Mouse (Mus musculus) limb, embryonic 12.5 days (tissue): Measurements from ENCODE around the gene Mgat5b. TPM values are rescaled to one million over a fixed set of nuclear protein-coding genes. Genes with fewer than 3 reads are reported as not detected.

Experiments
- ATAC-seq: fragments of 200-750 bp; cut with Nextera tagmentation; 2 replicates; pipeline ENCODE4 v1.8.0; 2017; ENCODE audit warnings: low read depth, moderate TSS enrichment; ENCODE audit not compliant: insufficient number of reproducible peaks, insufficient read depth, low FRiP score, low TSS enrichment
- H3K27ac ChIP-seq: fragments of 300-500 bp; sonication (generic); 2 replicates; pipeline ENCODE4 v1.5.1; 2016; ENCODE audit warnings: mild to moderate bottlenecking, moderate library complexity
- H3K27me3 ChIP-seq: fragments of 300-500 bp; sonication (generic); 2 replicates; pipeline ENCODE4 v1.6.1; 2016; ENCODE audit warnings: mild to moderate bottlenecking, moderate library complexity
- H3K36me3 ChIP-seq: fragments of 300-500 bp; sonication (generic); 2 replicates; pipeline ENCODE4 v1.6.1; 2016; ENCODE audit warnings: mild to moderate bottlenecking, moderate library complexity
- H3K4me1 ChIP-seq: fragments of 300-500 bp; sonication (generic); replicated peaks from 2 replicates; pipeline ENCODE4 v1.6.1; 2016
- H3K4me2 ChIP-seq: fragments of 300-500 bp; sonication (generic); 2 replicates; pipeline ENCODE4 v1.6.1; 2016; ENCODE audit warnings: mild to moderate bottlenecking, moderate library complexity
- H3K4me3 ChIP-seq: fragments of 300-500 bp; sonication (generic); replicated peaks from 2 replicates; pipeline ENCODE4 v1.5.1; 2016; ENCODE audit warnings: mild to moderate bottlenecking
- H3K9ac ChIP-seq: fragments of 300-500 bp; sonication (generic); replicated peaks from 2 replicates; pipeline ENCODE4 v1.6.1; 2016; ENCODE audit warnings: mild to moderate bottlenecking, moderate library complexity
- H3K9me3 ChIP-seq: fragments of 300-500 bp; sonication (generic); 2 replicates; pipeline ENCODE4 v1.6.1; 2016; ENCODE audit warnings: mild to moderate bottlenecking, moderate library complexity
- WGBS: fragments of 180-500 bp; shearing (Covaris S2); methylation state at CpG from one replicate; pipeline ENCODE4 v1.1.7; 2016; 5-methylcytosine and 5-hydroxymethylcytosine counted together
- polyA plus RNA-seq: library from polyadenylated mRNA; unstranded; fragments of >200 nt; fragmentation: Nextera tagmentation; extraction: Ambion mirVana; gene quantifications from 2 replicates; pipeline ENCODE4 v1.2.1, GENCODE M21; 2016

Gene Mgat5b
- polyA plus RNA-seq, 1 experiment from 2014 or later: 2.0 TPM

- H3K27me3 ChIP-seq: peaks cover 69% of the 10 kb centered on the region
- no peaks in the 10 kb centered on the region for H3K9me3 ChIP-seq
- H3K9ac ChIP-seq: no peak overlapping the region
- no peak overlapping the region for H3K4me2 ChIP-seq
- no peak for ATAC-seq
- H3K27ac ChIP-seq: no peak overlapping the region
- no peak overlapping the region for H3K4me3 ChIP-seq
- 48% methylated on average over 7 of the region's 7 CpGs for WGBS
- H3K4me1 ChIP-seq: peaks cover 14% of the 10 kb centered on the region
- H3K36me3 ChIP-seq: no peaks in the 10 kb centered on the region
Observed at GRCm38 (mm10) chr11:116917361-116917760, 1.3 kb upstream of the Mgat5b start.

DNA sequence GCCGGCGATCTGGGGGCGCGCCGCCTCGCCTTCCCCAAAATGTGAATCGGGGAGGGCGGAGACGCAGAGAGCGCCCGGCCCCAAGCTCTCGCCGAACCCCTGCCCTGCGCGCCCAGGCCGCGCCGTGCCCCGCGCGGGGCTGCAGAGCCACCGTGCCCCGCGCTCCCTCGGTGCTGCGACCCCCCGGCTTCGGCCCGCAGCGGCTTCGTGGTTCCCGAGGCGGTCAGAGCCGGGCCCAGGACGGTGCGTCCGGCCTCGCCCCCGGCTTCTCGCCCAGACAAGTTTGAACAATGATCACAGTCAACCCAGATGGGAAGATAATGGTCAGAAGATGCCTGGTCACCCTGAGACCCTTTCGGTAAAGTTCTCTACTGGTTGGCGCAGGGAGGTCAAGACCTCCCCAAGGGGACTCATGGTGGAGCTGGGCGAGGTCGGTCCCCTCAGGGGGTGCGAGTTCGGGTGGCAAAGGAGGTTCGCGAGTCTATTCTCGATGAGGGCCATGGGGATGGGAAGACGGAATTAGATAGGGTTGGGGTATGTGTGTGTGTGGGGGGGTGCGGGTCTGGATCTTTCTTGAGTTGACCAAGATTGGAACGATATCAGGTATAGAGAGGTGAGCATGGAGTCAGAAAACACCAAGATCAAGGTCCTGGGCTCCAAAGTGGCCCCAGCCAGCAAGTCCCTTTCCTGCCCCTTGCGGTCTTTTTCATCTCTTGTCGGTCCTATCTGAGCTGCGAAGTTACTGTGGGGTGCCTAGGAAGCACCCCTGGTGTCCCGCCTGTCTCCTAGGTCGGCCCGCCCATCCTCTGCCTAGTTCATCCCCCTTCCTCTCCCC lies 740 bp downstream of the Mgat5b start:
- Histone ChIP-seq H3K4me1 (peaks cover 9% of the 10 kb centered on the region), H3K9ac (peak overlapping the region; percentile 81), H3K36me3 (no peaks in the 10 kb centered on the region), H3K4me2 (peak overlapping the region; percentile 99), H3K4me3 (peak overlapping the region; percentile 64), H3K9me3 (no peaks in the 10 kb centered on the region), H3K27me3 (peaks cover 80% of the 10 kb centered on the region), H3K27ac (no peak overlapping the region)
- 3% methylated on average over 36 of the region's 58 CpGs for WGBS
- no peak for ATAC-seq

DNA sequence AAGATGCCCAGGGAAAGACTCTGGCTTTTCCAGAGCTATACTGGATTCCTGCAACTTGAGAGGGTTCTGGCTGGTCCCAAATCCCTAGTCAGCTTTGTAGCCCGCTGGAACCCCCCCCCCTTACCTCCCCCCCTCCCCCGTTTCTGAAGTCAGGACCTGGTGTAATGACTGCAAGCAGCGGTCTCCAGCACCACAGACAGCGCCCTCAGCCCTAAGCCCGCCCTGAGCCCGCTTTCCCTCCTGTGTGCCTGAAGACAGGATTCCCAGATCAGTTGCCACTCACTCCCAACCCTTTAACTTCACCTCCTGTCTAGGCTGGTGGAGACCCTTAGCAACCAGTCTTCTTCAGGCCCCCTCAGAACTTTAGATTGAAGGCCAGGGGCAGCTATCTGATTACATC lies 2.1 kb downstream of the Mgat5b start:
- 2% methylated on average over 6 of the region's 6 CpGs for WGBS
- peaks cover 9% of the 10 kb centered on the region for H3K4me1 ChIP-seq
- no peaks in the 10 kb centered on the region for H3K9me3 ChIP-seq
- H3K27me3 ChIP-seq: peaks cover 77% of the 10 kb centered on the region
- no peak overlapping the region for H3K27ac ChIP-seq
- no peak overlapping the region for H3K4me2 ChIP-seq
- ATAC-seq: no peak
- no peak overlapping the region for H3K4me3 ChIP-seq
- no peaks in the 10 kb centered on the region for H3K36me3 ChIP-seq
- H3K9ac ChIP-seq: no peak overlapping the region

DNA sequence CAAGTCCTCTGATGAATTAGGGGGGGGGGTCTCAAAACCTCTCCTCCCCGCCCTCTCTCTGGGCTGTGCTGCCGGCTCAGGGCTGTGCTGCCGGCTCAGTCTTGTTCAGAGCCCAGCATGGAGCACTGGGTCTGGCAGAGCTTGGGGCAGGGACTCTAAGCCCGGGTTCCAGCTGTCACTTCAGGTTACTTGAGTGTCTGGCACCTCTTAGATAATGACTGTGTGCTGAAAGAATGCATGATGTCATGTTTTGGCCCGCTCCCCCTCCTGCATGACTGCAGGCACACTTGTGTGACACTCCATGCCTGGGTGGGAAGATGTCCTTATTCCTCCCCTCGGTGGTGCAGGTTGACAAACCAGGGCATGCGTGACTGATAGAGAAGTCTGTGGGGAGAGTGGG lies 3.4 kb downstream of the Mgat5b start:
- H3K36me3 ChIP-seq: no peaks in the 10 kb centered on the region
- 50% methylated on average over 7 of the region's 7 CpGs for WGBS
- H3K27me3 ChIP-seq: peaks cover 66% of the 10 kb centered on the region
- ATAC-seq: no peak
- no peaks in the 10 kb centered on the region for H3K9me3 ChIP-seq
- H3K9ac ChIP-seq: no peak overlapping the region
- no peak overlapping the region for H3K27ac ChIP-seq
- H3K4me1 ChIP-seq: peaks cover 9% of the 10 kb centered on the region
- no peak overlapping the region for H3K4me2 ChIP-seq
- no peak overlapping the region for H3K4me3 ChIP-seq

- no peaks in the 10 kb centered on the region for H3K36me3 ChIP-seq
- H3K9me3 ChIP-seq: no peaks in the 10 kb centered on the region
- WGBS: 89% methylated on average over 6 of the region's 6 CpGs
- H3K9ac ChIP-seq: no peak overlapping the region
- no peak overlapping the region for H3K4me3 ChIP-seq
- peaks cover 9% of the 10 kb centered on the region; the same call in 1 of the 2 replicates for H3K27me3 ChIP-seq
- no peak overlapping the region for H3K27ac ChIP-seq
- no peak for ATAC-seq
- no peak overlapping the region for H3K4me2 ChIP-seq
- H3K4me1 ChIP-seq: no peaks in the 10 kb centered on the region
Observed at GRCm38 (mm10) chr11:116928031-116928430, 9.4 kb downstream of the Mgat5b start.

DNA sequence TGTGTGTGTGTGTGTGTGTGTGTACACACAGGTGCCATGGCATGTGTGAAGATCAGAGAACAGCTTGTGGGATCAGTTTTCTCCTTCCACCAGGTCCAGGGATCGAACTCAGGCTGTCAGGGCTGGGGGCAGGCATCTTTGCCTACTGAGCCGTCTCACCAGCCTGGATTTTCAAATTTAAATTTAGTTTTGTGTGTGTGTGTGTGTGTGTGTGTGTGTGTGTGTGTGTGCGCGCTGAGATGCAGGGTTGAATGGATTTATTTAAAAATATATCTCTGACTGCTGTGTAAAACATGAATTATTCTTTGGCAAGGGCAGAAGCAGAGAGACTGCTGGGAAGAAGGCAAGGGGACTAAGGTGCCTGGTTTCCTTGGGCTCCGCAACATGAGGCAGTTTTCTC lies 16.2 kb downstream of the Mgat5b start:
- Histone ChIP-seq H3K9ac (peak overlapping the region; percentile 23; the same call in 1 of the 2 replicates), H3K4me2 (no peak overlapping the region), H3K27ac (no peak overlapping the region), H3K9me3 (no peaks in the 10 kb centered on the region), H3K36me3 (no peaks in the 10 kb centered on the region), H3K4me3 (no peak overlapping the region), H3K4me1 (peaks cover 37% of the 10 kb centered on the region), H3K27me3 (no peaks in the 10 kb centered on the region; the same call in 1 of the 2 replicates)
- no peak for ATAC-seq
- WGBS: 90% methylated on average over 5 of the region's 5 CpGs

DNA sequence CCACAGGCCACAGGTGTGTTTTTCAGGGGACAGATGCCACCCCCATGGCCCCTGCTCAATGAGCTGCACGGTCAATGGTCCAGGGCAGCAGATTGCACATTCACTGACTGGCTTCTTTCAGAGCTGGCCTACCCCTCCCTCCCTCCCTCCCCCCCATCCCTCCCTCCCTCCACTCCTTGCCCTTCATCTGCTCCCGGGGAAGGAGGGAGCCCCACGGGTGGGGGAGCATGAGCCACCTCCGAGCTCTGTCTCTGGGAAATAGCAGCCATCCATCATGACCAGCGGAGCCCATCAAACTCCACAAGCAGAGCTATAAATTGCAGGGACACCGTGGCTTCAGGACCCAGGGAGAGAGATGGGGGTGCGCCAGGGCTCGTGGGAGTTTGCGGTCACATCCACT lies 16.7 kb downstream of the Mgat5b start:
- Histone ChIP-seq H3K36me3 (no peaks in the 10 kb centered on the region), H3K27me3 (no peaks in the 10 kb centered on the region; the same call in 1 of the 2 replicates), H3K4me2 (no peak overlapping the region), H3K9ac (peak overlapping the region; percentile 23; the same call in 1 of the 2 replicates), H3K4me3 (no peak overlapping the region), H3K9me3 (no peaks in the 10 kb centered on the region), H3K4me1 (peaks cover 42% of the 10 kb centered on the region), H3K27ac (no peak overlapping the region)
- 26% methylated on average over 9 of the region's 9 CpGs for WGBS
- no peak for ATAC-seq

DNA sequence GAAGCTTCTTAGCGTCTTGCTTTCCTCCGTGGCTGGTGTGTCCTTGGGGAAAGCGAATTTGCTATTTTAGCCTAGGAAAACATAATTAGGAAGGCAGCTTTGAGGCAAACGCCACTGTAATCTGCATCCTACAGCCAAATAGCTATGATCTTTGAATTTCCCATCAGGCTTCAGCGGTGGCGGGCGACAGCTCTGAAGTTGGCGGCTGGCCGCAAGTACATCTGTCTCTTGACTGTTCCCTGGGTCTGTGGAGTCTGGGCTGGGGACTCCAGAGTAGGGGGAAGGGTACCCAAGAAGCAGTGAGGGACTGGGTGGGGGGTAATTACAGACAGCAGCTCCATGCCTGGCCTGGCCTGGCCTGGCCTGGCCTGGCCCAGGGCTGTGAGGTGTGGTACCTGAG lies 17.3 kb downstream of the Mgat5b start:
- no peak for ATAC-seq
- no peaks in the 10 kb centered on the region for H3K36me3 ChIP-seq
- no peak overlapping the region for H3K4me3 ChIP-seq
- no peaks in the 10 kb centered on the region for H3K9me3 ChIP-seq
- H3K27ac ChIP-seq: no peak overlapping the region
- H3K4me2 ChIP-seq: no peak overlapping the region
- WGBS: 67% methylated on average over 9 of the region's 9 CpGs
- H3K27me3 ChIP-seq: no peaks in the 10 kb centered on the region; the same call in 1 of the 2 replicates
- H3K9ac ChIP-seq: no peak overlapping the region
- H3K4me1 ChIP-seq: peaks cover 48% of the 10 kb centered on the region

DNA sequence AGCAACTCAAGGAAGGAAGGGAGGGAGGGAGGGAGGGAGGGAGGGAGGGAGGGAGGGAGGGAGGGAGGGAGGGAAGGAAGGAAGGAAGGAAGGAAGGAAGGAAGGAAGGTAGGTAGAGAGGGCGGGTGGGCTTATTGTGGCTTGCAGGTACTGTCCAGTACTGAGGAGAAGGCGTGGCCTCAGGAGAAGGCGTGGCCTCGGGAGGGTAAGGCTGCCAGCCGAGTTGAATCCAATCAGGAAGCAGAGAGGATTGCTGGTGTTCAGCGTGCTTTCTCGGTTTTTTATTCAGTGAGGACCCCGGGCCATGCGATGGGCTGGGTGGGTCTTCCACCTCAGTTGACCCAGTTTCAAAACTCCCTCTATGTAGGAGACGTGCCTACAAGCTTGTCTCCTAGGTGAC lies 18.5 kb downstream of the Mgat5b start:
- Histone ChIP-seq H3K4me3 (no peak overlapping the region), H3K4me2 (no peak overlapping the region), H3K9ac (no peak overlapping the region), H3K27me3 (no peaks in the 10 kb centered on the region), H3K27ac (no peak overlapping the region), H3K36me3 (no peaks in the 10 kb centered on the region), H3K9me3 (no peaks in the 10 kb centered on the region), H3K4me1 (peaks cover 50% of the 10 kb centered on the region)
- ATAC-seq: no peak
- WGBS: 35% methylated on average over 10 of the region's 10 CpGs

GRCm38 (mm10) chr11:116940088-116940855 lies 21.6 kb downstream of the Mgat5b start:
- WGBS: 3% methylated on average over 19 of the region's 20 CpGs
- H3K27ac ChIP-seq: peak overlapping the region; percentile 78

GRCm38 (mm10) chr11:116944346-116944745 lies 25.7 kb downstream of the Mgat5b start:
- no peaks in the 10 kb centered on the region for H3K36me3 ChIP-seq
- no peak overlapping the region for H3K4me3 ChIP-seq
- ATAC-seq: no peak
- WGBS: 68% methylated on average over 4 of the region's 4 CpGs
- H3K9ac ChIP-seq: no peak overlapping the region
- H3K27me3 ChIP-seq: no peaks in the 10 kb centered on the region
- no peak overlapping the region for H3K4me2 ChIP-seq
- H3K27ac ChIP-seq: peak overlapping the region; percentile 2; the same call in 1 of the 2 replicates
- H3K9me3 ChIP-seq: no peaks in the 10 kb centered on the region
- peaks cover 25% of the 10 kb centered on the region for H3K4me1 ChIP-seq

More at GRCm38 (mm10) chr11:116940088-116940855, 21.6 kb downstream of the Mgat5b start:
- ATAC-seq: no peak; the same call in 1 of the 2 replicates
- Histone ChIP-seq H3K4me1 (peaks cover 56% of the 10 kb centered on the region), H3K4me3 (peak overlapping the region; percentile 39), H3K27me3 (no peaks in the 10 kb centered on the region), H3K9ac (peak overlapping the region; percentile 62), H3K9me3 (no peaks in the 10 kb centered on the region), H3K36me3 (no peaks in the 10 kb centered on the region), H3K4me2 (peak overlapping the region; percentile 62)
